Mouse (Mus musculus): Measurements from ENCODE around the gene Plek.
A peak's percentile ranks its signal among the peaks of the same experiment; 100 is the strongest.

The Plek gene

GRCm38 (mm10) chr11:16950226-16950975 lies 101.8 kb downstream of the Plek start:
- DNase-seq (ENCODE audit: low spot score): peak; percentile 21

GRCm38 (mm10) chr11:16948756-16949155 lies 103.4 kb downstream of the Plek start:
- peak; percentile 21 for DNase-seq (ENCODE audit: low spot score)

- no peak for DNase-seq (ENCODE audit: low spot score)
These were observed 109.2 kb downstream of the Plek start for GRCm38 (mm10) chr11:16943016-16943415.

GRCm38 (mm10) chr11:16941973-16942452 lies 110.2 kb downstream of the Plek start:
- no peak for DNase-seq (ENCODE audit: low spot score)

- DNase-seq (ENCODE audit: low spot score): no peak
These were observed 110.9 kb downstream of the Plek start for GRCm38 (mm10) chr11:16941103-16941793.

- no peak for DNase-seq (ENCODE audit: low spot score)
These were observed 116.5 kb downstream of the Plek start for GRCm38 (mm10) chr11:16935577-16936236.

GRCm38 (mm10) chr11:16932159-16932558 lies 120.0 kb downstream of the Plek start:
- no peak for DNase-seq (ENCODE audit: low spot score)
